Comparison of ENCODE assay signal across 8 mouse cellular contexts in genomic region chr5:147078110-147078900, GRCm38 (mm10). TPM values are rescaled to one million over a fixed set of nuclear protein-coding genes. Genes with fewer than 3 reads are reported as not detected.
DNase-seq lines count a peak whose midpoint lies in the region; ATAC-seq and TF ChIP-seq lines count a peak whose summit lies in the region.

No protein-coding gene starts in this region.

- TF ChIP-seq CTCF in cortical plate, adult 2 months (IDR thresholded peaks at IDR 0.05; ENCODE audit: extremely low read depth, insufficient read depth, low read length) = no peak
- TF ChIP-seq CTCF in intestine, postnatal 0 days (IDR thresholded peaks at IDR 0.05; ENCODE audit: low read depth) = no peak

- no peak for DNase-seq in heart, postnatal 36 days
- DNase-seq in midbrain, embryonic 10.5 days (ENCODE audit: low spot score) = no peak
- DNase-seq in ovary, postnatal 36 days (ENCODE audit: low spot score) = no peak
- no peak for DNase-seq in layer of hippocampus, postnatal 10 days (ENCODE audit: low spot score in 2 of 2)

- peak overlapping the region; percentile 82 for H3K4me3 ChIP-seq in heart, embryonic 14.5 days (ENCODE audit: control insufficient read depth in 1 of 2, insufficient read depth in 1 of 2, low read depth in 1 of 2, low read length in 2 of 2)
- H3K4me3 ChIP-seq in cortical plate, adult 2 months (ENCODE audit: insufficient read depth, low read length) = peak overlapping the region; percentile 91
- peak overlapping the region; percentile 88 for H3K4me3 ChIP-seq in intestine, postnatal 0 days (ENCODE audit: low read depth, low read length)
- peak overlapping the region; percentile 90 for H3K4me3 ChIP-seq in midbrain, embryonic 10.5 days

- H3K4me1 ChIP-seq in heart, embryonic 14.5 days (ENCODE audit: control insufficient read depth in 2 of 2, insufficient read depth in 2 of 2, low read length in 2 of 2) = peaks cover 11 to 32% of the 10 kb centered on the region in 2 experiments
- H3K4me1 ChIP-seq in cortical plate, adult 2 months (ENCODE audit: control insufficient read depth, insufficient read depth, low read length) = peaks cover 3% of the 10 kb centered on the region; the same call in 1 of the 2 replicates
- 0 out of 2 replicates have a peak, but pooled peaks cover 9% of the 10 kb centered on the region for H3K4me1 ChIP-seq in intestine, postnatal 0 days (replicated peaks; ENCODE audit: control insufficient read depth, insufficient read depth, low read length)
- peaks cover 28% of the 10 kb centered on the region for H3K4me1 ChIP-seq in midbrain, embryonic 10.5 days

- H3K9me3 ChIP-seq in heart, embryonic 14.5 days (ENCODE audit: control insufficient read depth, low read length) = no peaks in the 10 kb centered on the region
- H3K9me3 ChIP-seq in intestine, postnatal 0 days (ENCODE audit: control insufficient read depth) = no peaks in the 10 kb centered on the region
- no peaks in the 10 kb centered on the region for H3K9me3 ChIP-seq in midbrain, embryonic 10.5 days (replicated peaks)

- WGBS in heart, embryonic 14.5 days = 54% methylated on average over 11 of the region's 11 CpGs
- 48% methylated on average over 11 of the region's 11 CpGs for WGBS in intestine, postnatal 0 days
- WGBS in midbrain, embryonic 10.5 days = 75% methylated on average over 11 of the region's 11 CpGs

- H3K27ac ChIP-seq in heart, embryonic 14.5 days (replicated peaks in 1 of 2; ENCODE audit: control insufficient read depth in 1 of 2, insufficient read depth in 1 of 2, low read depth in 2 of 2, low read length in 2 of 2) = peak overlapping the region in 1 of 2 experiments; percentile 77; a peak in 2 of 4 replicates
- H3K27ac ChIP-seq in cortical plate, adult 2 months (ENCODE audit: insufficient read depth, low read length) = no peak overlapping the region
- H3K27ac ChIP-seq in intestine, postnatal 0 days (ENCODE audit: low read depth, low read length) = no peak overlapping the region; the same call in 1 of the 2 replicates
- peak overlapping the region; percentile 90 for H3K27ac ChIP-seq in midbrain, embryonic 10.5 days (replicated peaks)

- peaks cover 24% of the 10 kb centered on the region for H3K36me3 ChIP-seq in heart, embryonic 14.5 days (ENCODE audit: control insufficient read depth, insufficient read depth, low read length)
- 0 out of 2 replicates have a peak, but pooled peaks cover 3% of the 10 kb centered on the region for H3K36me3 ChIP-seq in intestine, postnatal 0 days (ENCODE audit: control insufficient read depth, insufficient read depth)
- peaks cover 32% of the 10 kb centered on the region for H3K36me3 ChIP-seq in midbrain, embryonic 10.5 days

- H3K4me2 ChIP-seq in heart, embryonic 14.5 days (ENCODE audit: low read length) = peak overlapping the region; percentile 97
- peak overlapping the region; percentile 90 for H3K4me2 ChIP-seq in intestine, postnatal 0 days (replicated peaks; ENCODE audit: low read depth)

- no peak for ATAC-seq in heart, embryonic 14.5 days (ENCODE audit: insufficient number of reproducible peaks, insufficient read depth, low FRiP score, low read depth)
- ATAC-seq in intestine, postnatal 0 days = no peak
- no peak for ATAC-seq in megakaryocyte progenitor cell, adult 5-6 weeks (replicated peaks; ENCODE audit: poor library complexity)

- intact Hi-C loops in heart, postnatal 36 days (cut with DNase I) = loop anchor here (5.0 to 10.0 kb wide), 2 partner anchors 131 to 234 kb away; partner anchors contain the start of genes Gtf3a and Rasl11a

- no peak for TF ChIP-seq POLR2A in cortical plate, adult 2 months (IDR thresholded peaks at IDR 0.05; ENCODE audit: extremely low read depth, insufficient read depth, low read length)

- peak overlapping the region; percentile 88 for H3K9ac ChIP-seq in heart, embryonic 14.5 days (ENCODE audit: low read length)
- peak overlapping the region; percentile 85 for H3K9ac ChIP-seq in intestine, postnatal 0 days (ENCODE audit: low read depth, low read length)

- no peaks in the 10 kb centered on the region for H3K27me3 ChIP-seq in heart, embryonic 14.5 days (ENCODE audit: control insufficient read depth, insufficient read depth, low read length)
- H3K27me3 ChIP-seq in intestine, postnatal 0 days (replicated peaks; ENCODE audit: control insufficient read depth, insufficient read depth, low read length) = no peaks in the 10 kb centered on the region
- peaks cover 8% of the 10 kb centered on the region for H3K27me3 ChIP-seq in midbrain, embryonic 10.5 days (ENCODE audit: low read depth, poor library complexity, severe bottlenecking)

RNA-seq across cellular contexts. Expression of gene Polr1d, which starts 1.5 kb away (rescaled TPM):
- polyA plus RNA-seq in heart, embryonic 14.5 days (2014; fragmentation: Nextera tagmentation; extraction: Ambion mirVana) = 97.6 and 99.3 TPM in 2 replicates
- total RNA-seq in heart, postnatal 36 days (2021) = 10 to 100 TPM; 69.4 to 72.8 TPM
- polyA plus RNA-seq in cortical plate, adult 2 months (2012; rRNA removed) = 69.4 and 73.0 TPM in 2 replicates
- 116 and 118 TPM in 2 replicates for polyA plus RNA-seq in intestine, postnatal 0 days (2015; fragmentation: Nextera tagmentation; extraction: Ambion mirVana)
- 113 and 130 TPM in 2 replicates for polyA plus RNA-seq in midbrain, embryonic 10.5 days (2016; fragmentation: Nextera tagmentation; extraction: Ambion mirVana)
- total RNA-seq in layer of hippocampus, postnatal 10 days (2021) = 10 to 100 TPM; 80.3 to 84.0 TPM
- 160 and 162 TPM in 2 replicates for total RNA-seq in megakaryocyte progenitor cell, adult 5-6 weeks (2015)
- total RNA-seq in megakaryocyte progenitor cell, adult 5-6 weeks (2017) = 131 and 134 TPM in 2 replicates

RNA-seq across cellular contexts. Expression of gene Lnx2, which starts 1.9 kb away (rescaled TPM):
- polyA plus RNA-seq in heart, embryonic 14.5 days (2014; fragmentation: Nextera tagmentation; extraction: Ambion mirVana) = 13.0 TPM in 2 replicates
- 10 to 100 TPM in 1 of 2 experiments, 1 to 10 TPM in 1; 10.0 to 10.8 TPM for total RNA-seq in heart, postnatal 36 days (2021)
- 4.7 and 5.8 TPM in 2 replicates for polyA plus RNA-seq in cortical plate, adult 2 months (2012; rRNA removed)
- polyA plus RNA-seq in intestine, postnatal 0 days (2015; fragmentation: Nextera tagmentation; extraction: Ambion mirVana) = 9.7 and 10.2 TPM in 2 replicates
- 7.6 and 7.7 TPM in 2 replicates for polyA plus RNA-seq in midbrain, embryonic 10.5 days (2016; fragmentation: Nextera tagmentation; extraction: Ambion mirVana)
- total RNA-seq in layer of hippocampus, postnatal 10 days (2021) = 1 to 10 TPM; 6.5 to 8.9 TPM
- total RNA-seq in megakaryocyte progenitor cell, adult 5-6 weeks (2015) = 11.9 and 12.0 TPM in 2 replicates
- 5.1 and 5.2 TPM in 2 replicates for total RNA-seq in megakaryocyte progenitor cell, adult 5-6 weeks (2017)
